Mouse (Mus musculus): ENCODE data around the gene Cdc37. TPM values are rescaled to one million over a fixed set of nuclear protein-coding genes. Genes with fewer than 3 reads are reported as not detected.

Gene Cdc37
- total and polyA plus RNA-seq, 3 experiments: 779 to 1,631 (median 914) TPM

GRCm38 (mm10) chr9:21194787-21195493 is 45.2 kb upstream of the Cdc37 start (continued):
- no peak for TF ChIP-seq ELF1 (IDR thresholded peaks at IDR 0.05; ENCODE audit: low read depth, low read length)
- no peak for TF ChIP-seq CHD1 (IDR thresholded peaks at IDR 0.05; ENCODE audit: low read depth, low read length)
- no peak for TF ChIP-seq USF2 (IDR thresholded peaks at IDR 0.05; ENCODE audit: borderline replicate concordance in 1 of 2, insufficient read depth in 1 of 2, low read depth in 1 of 2, low read length in 2 of 2)

GRCm38 (mm10) chr9:21193786-21194185 is 44.0 kb upstream of the Cdc37 start:
- Histone ChIP-seq H3K36me3 (ENCODE audit: control insufficient read depth in 1 of 2, insufficient read depth in 2 of 2, low read length in 2 of 2) (peaks cover 3 to 8% of the 10 kb centered on the region in 2 experiments), H3K4me3 (ENCODE audit: control insufficient read depth in 1 of 2, insufficient read depth in 1 of 2, low read depth in 2 of 2, low read length in 2 of 2) (no peak overlapping the region), H3K79me2 (ENCODE audit: control insufficient read depth, insufficient read depth, low read length, poor library complexity) (no peaks in the 10 kb centered on the region), H3K4me1 (ENCODE audit: control insufficient read depth in 1 of 2, insufficient read depth in 2 of 2, low read length in 2 of 2) (peaks cover 5 to 8% of the 10 kb centered on the region in 2 experiments), H3K27ac (ENCODE audit: control insufficient read depth, low read depth, low read length) (no peak overlapping the region), H3K9me3 (replicated peaks; ENCODE audit: insufficient read depth, low read length) (no peaks in the 10 kb centered on the region), H3K9ac (ENCODE audit: control insufficient read depth, low read depth, low read length, poor library complexity, severe bottlenecking) (no peak overlapping the region), H3K27me3 (ENCODE audit: control insufficient read depth in 1 of 2, insufficient read depth in 2 of 2, low read length in 2 of 2) (no peaks in the 10 kb centered on the region)
- DNase-seq (ENCODE audit: low read depth, low spot score): no peak
- TF ChIP-seq EP300 (IDR thresholded peaks at IDR 0.05; ENCODE audit: low read depth in 1 of 2, low read length in 2 of 2) (no peak), ZKSCAN1 (IDR thresholded peaks at IDR 0.05; ENCODE audit: low read depth, low read length) (no peak), POLR2AphosphoS2 (IDR thresholded peaks at IDR 0.05; ENCODE audit: low read length) (no peak)

- H3K9ac ChIP-seq (ENCODE audit: control insufficient read depth, low read depth, low read length, poor library complexity, severe bottlenecking): no peak overlapping the region
- peaks cover 3 to 6% of the 10 kb centered on the region in 2 experiments; a peak in 3 of 4 replicates for H3K36me3 ChIP-seq (ENCODE audit: control insufficient read depth in 1 of 2, insufficient read depth in 2 of 2, low read length in 2 of 2)
- no peak for DNase-seq (ENCODE audit: low read depth, low spot score)
- no peak overlapping the region for H3K4me3 ChIP-seq (ENCODE audit: control insufficient read depth in 1 of 2, insufficient read depth in 1 of 2, low read depth in 2 of 2, low read length in 2 of 2)
- no peaks in the 10 kb centered on the region for H3K27me3 ChIP-seq (ENCODE audit: control insufficient read depth in 1 of 2, insufficient read depth in 2 of 2, low read length in 2 of 2)
- no peaks in the 10 kb centered on the region for H3K79me2 ChIP-seq (ENCODE audit: control insufficient read depth, insufficient read depth, low read length, poor library complexity)
- no peaks in the 10 kb centered on the region for H3K9me3 ChIP-seq (replicated peaks; ENCODE audit: insufficient read depth, low read length)
- H3K4me1 ChIP-seq (ENCODE audit: control insufficient read depth in 1 of 2, insufficient read depth in 2 of 2, low read length in 2 of 2): peaks cover 5 to 8% of the 10 kb centered on the region in 2 experiments
- TF ChIP-seq POLR2A (IDR thresholded peaks at IDR 0.05; ENCODE audit: control insufficient read depth in 1 of 2, insufficient read depth in 1 of 2, low read depth in 1 of 2, low read length in 2 of 2, poor library complexity in 1 of 2) (no peak), POLR2AphosphoS2 (IDR thresholded peaks at IDR 0.05; ENCODE audit: low read length) (no peak), TAL1 (IDR thresholded peaks at IDR 0.05; ENCODE audit: low read length) (no peak), RAD21 (IDR thresholded peaks at IDR 0.05; ENCODE audit: low read depth, low read length) (no peak), POLR2AphosphoS5 (IDR thresholded peaks at IDR 0.05; ENCODE audit: borderline replicate concordance, low read depth, low read length) (no peak), MAZ (IDR thresholded peaks at IDR 0.05; ENCODE audit: low read depth, low read length) (no peak), USF1 (IDR thresholded peaks at IDR 0.05; ENCODE audit: low read depth, low read length) (no peak), EP300 (IDR thresholded peaks at IDR 0.05; ENCODE audit: low read depth in 1 of 2, low read length in 2 of 2) (no peak), RCOR1 (IDR thresholded peaks at IDR 0.05; ENCODE audit: low read depth, low read length) (peak; percentile 80), JUND (IDR thresholded peaks at IDR 0.05; ENCODE audit: low read depth, low read length) (peak; percentile 78; the same call in 1 of the 2 replicates)
- H3K27ac ChIP-seq (ENCODE audit: control insufficient read depth, low read depth, low read length): no peak overlapping the region
Measured at GRCm38 (mm10) chr9:21190670-21191069, 40.9 kb upstream of the Cdc37 start.
